Mouse (Mus musculus): Measurements from ENCODE around the gene Cend1. TPM values are rescaled to one million over a fixed set of nuclear protein-coding genes. Genes with fewer than 3 reads are reported as not detected.

Gene Cend1
- total and polyA plus RNA-seq, 2 experiments = 0.09 TPM; not detected in 1

DNA sequence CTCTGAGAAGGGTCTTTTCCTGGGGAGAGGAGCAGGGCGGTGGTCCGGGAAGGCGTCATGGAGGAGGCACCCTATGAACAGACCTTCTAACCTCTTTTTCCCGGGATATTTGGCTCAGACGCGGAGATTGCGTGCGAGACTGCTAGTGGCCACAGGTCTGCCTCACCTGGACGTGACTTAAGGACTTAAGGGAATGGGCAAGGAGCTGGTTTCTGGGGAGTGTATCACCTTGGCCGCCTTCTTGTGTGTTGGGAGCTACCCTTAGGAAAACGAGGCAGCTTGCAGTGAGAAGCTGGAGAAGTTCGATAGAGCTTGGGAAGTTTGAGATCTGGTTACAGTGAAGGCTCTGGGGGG is 46.5 kb upstream of the Cend1 start:
- peak overlapping the region; percentile 92 for H3K9ac ChIP-seq (ENCODE audit: low read depth, low read length)
- H3K4me3 ChIP-seq (ENCODE audit: insufficient read depth, low read depth, low read length) = peak overlapping the region; percentile 83
- peak overlapping the region; percentile 92 for H3K27ac ChIP-seq (replicated peaks; ENCODE audit: insufficient read depth, low read depth, low read length)
- TF ChIP-seq CTCF (IDR thresholded peaks at IDR 0.05; ENCODE audit: low read depth, low read length) (no peak), POLR2A (IDR thresholded peaks at IDR 0.05; ENCODE audit: extremely low read depth, insufficient read depth, low read length) (no peak)
- H3K27me3 ChIP-seq (ENCODE audit: control insufficient read depth, insufficient read depth, low read length) = no peaks in the 10 kb centered on the region
- peak; percentile 45 for DNase-seq (ENCODE audit: extremely low read depth, low read depth, low spot score)
- H3K4me1 ChIP-seq (ENCODE audit: control insufficient read depth, insufficient read depth, low read length) = peaks cover 22% of the 10 kb centered on the region
- H3K36me3 ChIP-seq (ENCODE audit: control insufficient read depth, insufficient read depth, low read length) = peaks cover 6% of the 10 kb centered on the region; the same call in 1 of the 2 replicates
- peaks cover 21% of the 10 kb centered on the region; the same call in 1 of the 2 replicates for H3K79me2 ChIP-seq (ENCODE audit: control insufficient read depth, insufficient read depth, low read length)
- under 1% methylated on average over 12 of the region's 12 CpGs for WGBS

DNA sequence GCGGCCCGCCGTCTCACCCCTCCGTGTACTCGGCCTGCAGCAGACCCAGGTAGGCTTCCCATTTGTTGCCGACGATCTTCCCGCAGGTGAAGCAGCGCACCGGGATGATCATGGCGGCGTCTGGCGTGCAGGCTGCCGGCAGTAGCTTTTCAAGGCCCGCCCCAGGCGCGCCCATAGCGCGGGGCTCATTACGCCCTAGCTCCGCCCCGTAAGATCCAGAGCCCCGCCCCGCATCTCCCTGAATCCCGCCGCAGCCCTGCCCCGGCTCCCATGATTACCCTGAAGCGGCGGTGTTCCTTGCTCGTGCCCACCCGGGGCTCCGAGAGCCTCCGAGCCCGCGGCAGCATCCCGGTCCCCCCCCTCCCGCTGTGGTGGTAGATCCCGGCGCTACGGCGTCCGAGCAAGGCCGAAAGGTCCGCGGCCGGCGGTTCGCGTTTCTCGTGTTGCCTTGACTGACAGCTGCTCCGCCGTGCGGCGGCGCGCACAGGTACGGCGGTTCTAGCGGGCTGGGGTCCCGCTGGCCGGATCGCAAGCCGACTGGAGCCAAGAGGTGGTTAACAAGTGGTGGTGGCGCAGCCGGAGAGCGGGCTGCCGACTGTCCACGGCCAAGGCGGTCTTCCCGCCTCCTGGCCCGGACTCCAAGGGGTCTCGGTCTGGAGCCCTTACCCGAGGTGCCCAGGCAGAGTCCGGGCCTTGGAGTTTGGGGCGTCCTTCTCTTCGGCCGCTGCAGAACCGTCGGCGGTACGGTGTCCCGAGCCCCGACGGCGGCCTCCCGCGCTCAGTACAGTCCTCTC is 45.9 kb upstream of the Cend1 start, which contains the start of the genes Polr2l and Tspan4:
Gene Polr2l (minus strand): TSS at position 122 of the 794 bp plus-strand sequence.
Gene Tspan4 (plus strand): TSS at position 230 of the 794 bp plus-strand sequence.
- peak; percentile 72 for DNase-seq (ENCODE audit: extremely low read depth, low read depth, low spot score)
- peaks cover 23% of the 10 kb centered on the region; the same call in 1 of the 2 replicates for H3K79me2 ChIP-seq (ENCODE audit: control insufficient read depth, insufficient read depth, low read length)
- H3K27me3 ChIP-seq (ENCODE audit: control insufficient read depth, insufficient read depth, low read length) = no peaks in the 10 kb centered on the region
- H3K4me3 ChIP-seq (ENCODE audit: insufficient read depth, low read depth, low read length) = peak within 1 kb of the TSS; percentile 83
- peaks cover 8% of the 10 kb centered on the region; the same call in 1 of the 2 replicates for H3K36me3 ChIP-seq (ENCODE audit: control insufficient read depth, insufficient read depth, low read length)
- under 1% methylated on average over 83 of the region's 87 CpGs for WGBS
- H3K4me1 ChIP-seq (ENCODE audit: control insufficient read depth, insufficient read depth, low read length) = peaks cover 21% of the 10 kb centered on the region
- H3K9ac ChIP-seq (ENCODE audit: low read depth, low read length) = peak within 1 kb of the TSS; percentile 92
- peak within 1 kb of the TSS; percentile 92 for H3K27ac ChIP-seq (replicated peaks; ENCODE audit: insufficient read depth, low read depth, low read length)
- TF ChIP-seq CTCF (IDR thresholded peaks at IDR 0.05; ENCODE audit: low read depth, low read length) = 0 out of 2 replicates have a peak, but pooled peaks have one; percentile 15
- TF ChIP-seq POLR2A (IDR thresholded peaks at IDR 0.05; ENCODE audit: extremely low read depth, insufficient read depth, low read length) = peak; percentile 89

DNA sequence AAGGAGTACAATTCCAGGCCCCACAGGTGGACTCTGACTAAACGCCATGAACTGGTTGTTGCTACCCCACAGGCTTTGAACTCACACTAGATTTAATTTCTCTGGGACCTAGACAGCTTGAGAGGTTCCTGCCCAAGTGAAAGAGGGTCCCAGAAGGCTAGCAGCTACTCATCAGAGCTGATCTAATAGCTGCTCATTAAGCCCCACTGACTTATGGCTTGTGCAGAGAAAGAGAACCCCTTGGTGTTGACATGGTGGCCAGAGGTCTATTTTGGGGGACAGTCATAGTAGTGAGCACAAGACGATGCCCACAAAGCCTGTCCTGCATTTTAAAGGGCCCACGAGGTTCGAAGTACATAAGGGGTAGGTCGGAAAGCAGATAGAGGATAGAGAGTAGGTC is 44.9 kb upstream of the Cend1 start:
- no peak for DNase-seq (ENCODE audit: extremely low read depth, low read depth, low spot score)
- H3K4me3 ChIP-seq (ENCODE audit: insufficient read depth, low read depth, low read length) = peak overlapping the region; percentile 83
- no peaks in the 10 kb centered on the region for H3K27me3 ChIP-seq (ENCODE audit: control insufficient read depth, insufficient read depth, low read length)
- H3K4me1 ChIP-seq (ENCODE audit: control insufficient read depth, insufficient read depth, low read length) = peaks cover 25% of the 10 kb centered on the region
- 6% methylated on average over 5 of the region's 5 CpGs for WGBS
- peak overlapping the region; percentile 80 for H3K9ac ChIP-seq (ENCODE audit: low read depth, low read length)
- H3K79me2 ChIP-seq (ENCODE audit: control insufficient read depth, insufficient read depth, low read length) = peaks cover 27% of the 10 kb centered on the region; the same call in 1 of the 2 replicates
- H3K27ac ChIP-seq (replicated peaks; ENCODE audit: insufficient read depth, low read depth, low read length) = no peak overlapping the region
- peaks cover 8% of the 10 kb centered on the region; the same call in 1 of the 2 replicates for H3K36me3 ChIP-seq (ENCODE audit: control insufficient read depth, insufficient read depth, low read length)
- TF ChIP-seq POLR2A (IDR thresholded peaks at IDR 0.05; ENCODE audit: extremely low read depth, insufficient read depth, low read length) (no peak), CTCF (IDR thresholded peaks at IDR 0.05; ENCODE audit: low read depth, low read length) (no peak)

DNA sequence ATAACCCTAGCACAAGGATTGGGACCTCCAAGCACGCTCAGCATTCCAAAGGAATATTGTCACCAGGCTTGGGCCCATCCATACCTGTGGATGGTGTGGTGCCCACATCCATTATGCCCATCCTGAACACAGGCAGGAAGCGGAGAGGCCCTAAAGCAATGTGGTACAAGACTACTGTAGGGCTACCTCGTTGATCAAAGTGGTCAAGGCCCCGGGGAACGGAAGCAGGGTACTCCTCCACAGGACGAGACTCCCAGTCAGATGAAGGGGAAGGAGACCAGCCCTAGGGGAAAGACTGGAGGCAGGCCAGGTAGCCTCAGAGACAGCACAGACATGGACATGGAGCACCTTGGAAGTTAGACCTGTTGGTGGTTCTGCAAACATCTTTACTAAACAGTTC is 43.5 kb upstream of the Cend1 start:
- Histone ChIP-seq H3K4me3 (ENCODE audit: insufficient read depth, low read depth, low read length) (no peak overlapping the region), H3K27me3 (ENCODE audit: control insufficient read depth, insufficient read depth, low read length) (no peaks in the 10 kb centered on the region), H3K79me2 (ENCODE audit: control insufficient read depth, insufficient read depth, low read length) (peaks cover 21% of the 10 kb centered on the region; the same call in 1 of the 2 replicates), H3K36me3 (ENCODE audit: control insufficient read depth, insufficient read depth, low read length) (peaks cover 8% of the 10 kb centered on the region; the same call in 1 of the 2 replicates), H3K9ac (ENCODE audit: low read depth, low read length) (no peak overlapping the region), H3K27ac (replicated peaks; ENCODE audit: insufficient read depth, low read depth, low read length) (no peak overlapping the region), H3K4me1 (ENCODE audit: control insufficient read depth, insufficient read depth, low read length) (peaks cover 29% of the 10 kb centered on the region)
- TF ChIP-seq CTCF (IDR thresholded peaks at IDR 0.05; ENCODE audit: low read depth, low read length) (no peak), POLR2A (IDR thresholded peaks at IDR 0.05; ENCODE audit: extremely low read depth, insufficient read depth, low read length) (no peak)
- WGBS = 86% methylated on average over 6 of the region's 6 CpGs
- DNase-seq (ENCODE audit: extremely low read depth, low read depth, low spot score) = no peak

DNA sequence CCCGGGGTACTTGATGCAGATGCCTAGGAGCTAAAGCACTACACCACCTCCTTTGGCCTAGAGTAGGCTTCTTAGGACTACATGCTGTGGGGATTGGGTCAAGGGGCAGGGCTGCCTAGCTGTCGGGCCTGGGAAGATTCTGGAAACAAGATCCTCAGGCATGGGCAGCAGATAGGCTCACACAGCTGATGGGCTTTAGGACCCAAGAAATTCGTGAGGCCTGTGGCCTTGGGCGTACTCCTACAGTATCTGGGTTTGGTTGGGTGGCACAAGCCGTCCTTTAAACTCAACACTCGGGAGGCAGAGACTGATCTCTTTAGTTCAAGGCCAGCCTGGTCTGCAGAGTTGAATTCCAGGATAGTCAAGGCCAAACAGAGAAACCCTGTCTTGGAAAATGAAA is 42.9 kb upstream of the Cend1 start:
- DNase-seq (ENCODE audit: extremely low read depth, low read depth, low spot score) = no peak
- Histone ChIP-seq H3K27ac (replicated peaks; ENCODE audit: insufficient read depth, low read depth, low read length) (no peak overlapping the region), H3K9ac (ENCODE audit: low read depth, low read length) (no peak overlapping the region), H3K4me1 (ENCODE audit: control insufficient read depth, insufficient read depth, low read length) (peaks cover 24% of the 10 kb centered on the region), H3K27me3 (ENCODE audit: control insufficient read depth, insufficient read depth, low read length) (no peaks in the 10 kb centered on the region), H3K36me3 (ENCODE audit: control insufficient read depth, insufficient read depth, low read length) (peaks cover 8% of the 10 kb centered on the region; the same call in 1 of the 2 replicates), H3K79me2 (ENCODE audit: control insufficient read depth, insufficient read depth, low read length) (peaks cover 16% of the 10 kb centered on the region; the same call in 1 of the 2 replicates), H3K4me3 (ENCODE audit: insufficient read depth, low read depth, low read length) (no peak overlapping the region)
- 78% methylated on average over 6 of the region's 6 CpGs for WGBS
- TF ChIP-seq CTCF (IDR thresholded peaks at IDR 0.05; ENCODE audit: low read depth, low read length) (no peak), POLR2A (IDR thresholded peaks at IDR 0.05; ENCODE audit: extremely low read depth, insufficient read depth, low read length) (no peak)

All from liver, adult 2 months (tissue).